Mouse (Mus musculus): Measurements from ENCODE around the gene Olfr588-ps1.
"Not testable (repeated sequence)": the region's sequence is repeated elsewhere in the genome, so short reads cannot be mapped to it uniquely, and the experiment has no call there.

The Olfr588-ps1 gene

DNA sequence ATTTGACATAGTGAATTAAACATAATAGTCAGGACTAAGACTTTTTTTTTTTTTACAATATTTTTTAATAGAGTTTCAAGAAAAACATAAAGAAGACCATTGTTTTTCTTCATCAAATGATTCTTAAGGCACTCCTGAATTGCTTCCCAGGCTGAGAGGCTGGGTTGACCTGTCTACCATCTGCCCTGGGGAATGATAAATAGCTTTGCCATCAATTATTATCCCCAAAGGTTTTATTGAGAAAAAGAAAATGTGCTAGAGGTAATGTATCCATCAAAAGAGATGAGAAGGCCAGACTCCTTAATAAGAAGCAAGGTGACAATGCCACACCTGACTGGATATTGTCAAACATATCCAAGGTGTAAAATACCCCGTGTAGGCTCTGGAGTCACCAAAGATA is at the start of gene Olfr588-ps1:
Gene Olfr588-ps1, plus strand, starts transcription at position 301 of the 400 bp plus-strand sequence.
- no peak for DNase-seq

DNA sequence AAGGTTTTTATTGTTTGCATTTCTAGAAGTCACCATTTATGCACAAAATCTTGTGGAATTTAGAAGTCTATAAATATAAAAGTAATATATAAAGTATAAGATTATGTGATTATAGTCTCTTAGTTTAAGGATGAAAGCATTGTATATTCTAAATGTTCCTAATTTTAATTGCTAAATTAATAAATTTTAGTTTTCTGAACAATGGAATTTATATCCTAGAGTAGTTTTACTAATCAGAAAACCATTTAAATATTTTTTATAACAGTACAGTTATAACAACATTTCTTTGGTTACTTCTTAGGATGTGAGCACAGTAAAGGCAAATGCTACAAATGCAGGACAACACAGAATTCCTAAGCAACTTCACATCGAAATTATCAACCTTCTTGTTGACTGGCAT is 43.3 kb upstream of the Olfr588-ps1 start, which contains the start of gene Olfr585:
Gene Olfr585, plus strand, starts transcription at position 301 of the 400 bp plus-strand sequence.
- DNase-seq = no peak

DNA sequence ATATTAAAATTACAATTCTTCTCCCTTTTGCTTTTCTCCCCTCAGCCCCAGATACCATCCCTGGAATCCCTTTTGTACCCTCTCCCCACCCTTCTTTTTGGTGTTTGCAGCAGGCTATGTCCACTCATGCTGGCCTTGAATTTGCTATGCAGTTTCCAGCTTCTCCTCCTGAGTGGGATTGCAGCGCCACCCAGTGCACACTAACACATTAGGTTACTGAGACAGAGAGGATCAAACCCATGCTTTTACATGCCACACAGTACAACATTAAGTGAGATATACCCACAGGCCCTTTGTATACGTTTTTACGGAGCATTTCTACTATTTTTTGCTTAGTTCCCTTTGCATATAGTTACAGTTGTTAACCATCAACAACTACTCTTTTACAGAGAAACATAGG is 21.3 kb upstream of the Olfr588-ps1 start:
- no peak for DNase-seq

DNA sequence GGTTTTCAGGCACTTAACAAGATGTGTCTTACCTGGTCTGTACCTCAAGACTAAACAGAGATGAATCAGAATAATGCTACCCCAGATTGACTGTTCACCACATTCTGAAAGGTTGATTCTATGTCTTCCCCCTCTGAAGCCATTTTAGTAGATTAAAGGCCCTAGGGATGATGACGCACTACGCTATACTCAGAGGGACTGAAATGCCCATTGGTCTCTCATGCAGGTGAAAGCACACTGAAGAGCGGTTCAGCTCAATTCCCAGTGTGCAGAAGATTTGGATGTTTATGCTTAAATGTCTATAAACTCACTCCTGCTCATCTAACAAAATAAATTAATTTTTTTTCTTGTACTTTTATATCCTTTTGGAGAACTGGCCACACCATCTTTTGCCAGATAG is 15.1 kb upstream of the Olfr588-ps1 start, which contains the start of gene Olfr586:
Gene Olfr586, minus strand, starts transcription at position 101 of the 400 bp plus-strand sequence.
- DNase-seq = no peak

DNA sequence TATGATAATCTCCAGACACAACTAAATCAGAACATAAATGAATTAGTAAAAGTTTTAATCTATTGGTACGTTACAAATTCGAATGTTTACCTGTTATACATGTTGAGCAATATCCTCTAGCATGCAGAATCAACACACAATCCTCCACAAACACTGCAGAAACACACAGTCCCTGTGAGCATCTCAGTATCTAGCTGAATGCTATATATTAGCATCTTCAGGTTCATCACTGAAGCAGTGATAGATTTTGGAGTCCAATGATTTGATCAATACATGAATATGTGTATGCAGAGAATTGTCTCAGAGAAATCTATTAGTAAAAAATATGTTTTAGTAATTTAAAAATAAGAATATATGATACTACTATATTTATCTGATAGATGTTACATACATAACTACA is 15.6 kb downstream of the Olfr588-ps1 start, which contains the start of gene Olfr589:
Gene Olfr589, minus strand, starts transcription at position 101 of the 400 bp plus-strand sequence.
- no peak for DNase-seq

DNA sequence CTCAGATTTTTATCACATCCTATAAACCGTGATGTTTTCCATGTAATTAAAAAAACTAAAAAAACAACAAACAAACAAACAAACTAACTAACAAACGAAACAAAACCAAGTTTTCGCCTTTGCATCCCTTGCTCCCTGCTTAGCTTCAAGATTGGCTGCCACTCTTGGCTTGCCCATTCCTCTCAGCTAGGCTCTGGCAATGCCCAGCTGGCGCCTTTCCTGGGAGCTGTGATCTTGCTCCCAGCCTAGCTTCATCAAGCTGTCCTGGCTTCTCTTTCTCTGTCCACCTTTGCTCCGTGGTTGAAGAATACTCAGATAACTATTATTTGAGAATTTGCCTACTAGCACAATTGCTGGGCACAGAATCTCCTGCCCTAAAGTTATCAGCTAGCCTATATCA is 29.0 kb downstream of the Olfr588-ps1 start:
- no peak for DNase-seq

DNA sequence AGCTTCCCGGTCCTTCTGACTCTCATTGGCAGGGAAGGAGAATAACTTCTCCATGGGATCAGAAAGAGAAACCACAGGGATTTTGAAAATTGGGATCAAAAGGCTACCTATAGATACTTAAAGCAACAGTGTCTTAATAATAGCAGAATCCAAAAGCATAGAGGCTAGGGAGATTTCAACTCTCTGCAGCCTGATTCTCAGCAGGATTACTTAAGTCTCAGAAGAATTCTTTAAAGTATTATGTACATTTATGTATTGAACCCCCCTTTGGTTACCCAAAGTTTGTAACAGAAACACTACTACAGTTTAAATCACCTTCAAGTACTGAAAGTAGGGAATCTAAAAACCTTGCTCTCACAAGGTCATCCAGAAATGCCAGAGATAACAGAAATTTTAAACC is 37.6 kb downstream of the Olfr588-ps1 start, which contains the start of gene Olfr591:
Gene Olfr591, minus strand, starts transcription at position 101 of the 400 bp plus-strand sequence.
- DNase-seq = no peak

DNA sequence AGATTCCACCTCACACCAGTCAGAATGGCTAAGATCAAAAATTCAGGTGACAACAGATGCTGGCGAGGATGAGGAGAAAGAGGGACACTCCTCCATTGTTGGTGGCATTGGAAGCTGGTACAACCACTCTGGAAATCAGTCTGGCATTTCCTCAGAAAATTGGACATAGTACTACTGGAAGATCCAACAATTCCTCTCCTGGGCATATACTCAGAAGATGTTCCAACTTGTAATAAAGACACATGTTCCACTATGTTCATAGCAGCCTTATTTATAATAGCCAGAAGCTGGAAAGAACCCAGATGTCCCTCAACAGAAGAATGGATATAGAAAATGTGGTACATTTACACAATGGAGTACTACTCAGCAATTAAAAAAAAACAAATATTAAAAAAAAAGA is 43.8 kb downstream of the Olfr588-ps1 start, which contains the start of gene Olfr592:
Gene Olfr592, plus strand, starts transcription at position 301 of the 400 bp plus-strand sequence.
- DNase-seq = not testable (repeated sequence)
